Mouse (Mus musculus) bone marrow macrophage, adult 2 months (primary cell): ENCODE data around the gene Mnat1.

Experiments used
- CTCF ChIP-seq: IDR thresholded peaks from 2 replicates; pipeline ENCODE4 v1.5.1; 2012; ENCODE audit warnings: low read depth, mild to moderate bottlenecking, low read length, moderate library complexity
- POLR2A ChIP-seq: IDR thresholded peaks from 2 replicates; pipeline ENCODE4 v1.6.1; 2012; ENCODE audit warnings: mild to moderate bottlenecking, low read depth, low read length, borderline replicate concordance

- TF ChIP-seq POLR2A (no peak), CTCF (no peak)
Measured at GRCm38 (mm10) chr12:73113196-73113595, 10.3 kb upstream of the Mnat1 start, which contains the start of gene Six4.
